Mouse (Mus musculus) C2C12 (cell line): ENCODE measurements around the gene Ank2. TPM values are rescaled to one million over a fixed set of nuclear protein-coding genes. Genes with fewer than 3 reads are reported as not detected.

Experiments used
- H3K27me3 ChIP-seq: one replicate; pipeline ENCODE4 v1.6.1; 2011; ENCODE audit not compliant: control insufficient read depth, insufficient read depth, insufficient read length
- H3K36me3 ChIP-seq: one replicate; pipeline ENCODE4 v1.6.1; 2011; ENCODE audit not compliant: control insufficient read depth, insufficient read depth
- H3K4me3 ChIP-seq: one replicate; pipeline ENCODE4 v1.5.1; 2011; ENCODE audit warnings: mild to moderate bottlenecking, control low read depth; ENCODE audit not compliant: poor library complexity, insufficient read depth, severe bottlenecking
- H3K79me2 ChIP-seq: one replicate; pipeline ENCODE4 v1.6.1; 2011; ENCODE audit not compliant: control insufficient read depth, insufficient read depth
- H3K79me3 ChIP-seq: one replicate; pipeline ENCODE4 v1.6.1; 2011; ENCODE audit warnings: low read depth, control low read depth
- H3ac ChIP-seq: one replicate; pipeline ENCODE3; 2011; ENCODE audit warnings: low read depth; ENCODE audit not compliant: control insufficient read depth, insufficient read length
- CEBPB ChIP-seq: IDR thresholded peaks from one replicate; pipeline ENCODE4 v1.6.1; 2011; ENCODE audit warnings: low read depth, mild to moderate bottlenecking, control low read depth, moderate library complexity
- CTCF ChIP-seq: IDR thresholded peaks from one replicate; pipeline ENCODE4 v1.5.1; 2011; ENCODE audit not compliant: control insufficient read depth, insufficient read depth, insufficient read length
- FOSL1 ChIP-seq: IDR thresholded peaks from one replicate; pipeline ENCODE4 v1.8.0; 2011; ENCODE audit warnings: mild to moderate bottlenecking, low read length; ENCODE audit not compliant: poor library complexity, insufficient read depth, severe bottlenecking
- MAX ChIP-seq: IDR thresholded peaks from one replicate; pipeline ENCODE4 v1.6.1; 2011; ENCODE audit warnings: mild to moderate bottlenecking, control low read depth
- MYOD1 ChIP-seq: IDR thresholded peaks from one replicate; pipeline ENCODE4 v1.6.1; 2011; ENCODE audit warnings: low read depth; ENCODE audit not compliant: control insufficient read depth, insufficient read length
- MYOG ChIP-seq: IDR thresholded peaks from one replicate; pipeline ENCODE4 v1.6.1; 2011; ENCODE audit not compliant: control insufficient read depth, insufficient read length; ENCODE audit errors: extremely low read depth
- USF1 ChIP-seq: IDR thresholded peaks from one replicate; pipeline ENCODE4 v1.6.1; 2011; ENCODE audit warnings: low read depth, mild to moderate bottlenecking, control low read depth, moderate library complexity
- polyA plus RNA-seq: library from polyadenylated mRNA; unstranded; fragments of >200 nt; fragmentation: generic; extraction: Trizol; gene quantifications from one replicate; pipeline ENCODE4 v1.2.1, GENCODE M21; 2012; ENCODE audit warnings: missing spikeins

Ank2 gene
- polyA plus RNA-seq, 1 experiment, result 3.5 TPM

- Histone ChIP-seq H3K79me2 (no peaks in the 10 kb centered on the region), H3ac (no peak overlapping the region), H3K4me3 (no peak overlapping the region), H3K79me3 (no peaks in the 10 kb centered on the region), H3K36me3 (no peaks in the 10 kb centered on the region), H3K27me3 (no peaks in the 10 kb centered on the region)
- TF ChIP-seq CEBPB, result no peak
- no peak for TF ChIP-seq MYOG
- TF ChIP-seq CTCF, result no peak
- no peak for TF ChIP-seq USF1
- no peak for TF ChIP-seq MYOD1
- no peak for TF ChIP-seq MAX
- no peak for TF ChIP-seq FOSL1
Observed at GRCm38 (mm10) chr3:127170246-127170645, 328.9 kb downstream of the Ank2 start.

- Histone ChIP-seq H3K4me3 (no peak overlapping the region), H3ac (no peak overlapping the region), H3K79me2 (no peaks in the 10 kb centered on the region), H3K27me3 (no peaks in the 10 kb centered on the region), H3K79me3 (no peaks in the 10 kb centered on the region), H3K36me3 (no peaks in the 10 kb centered on the region)
- TF ChIP-seq MAX, result no peak
- no peak for TF ChIP-seq MYOD1
- no peak for TF ChIP-seq MYOG
- TF ChIP-seq USF1, result no peak
- TF ChIP-seq FOSL1, result no peak
- TF ChIP-seq CEBPB, result no peak
- TF ChIP-seq CTCF, result no peak
Observed at GRCm38 (mm10) chr3:127169114-127169513, 330.0 kb downstream of the Ank2 start.

GRCm38 (mm10) chr3:127163749-127164148 lies 335.4 kb downstream of the Ank2 start:
- Histone ChIP-seq H3K27me3 (no peaks in the 10 kb centered on the region), H3K4me3 (no peak overlapping the region), H3K36me3 (no peaks in the 10 kb centered on the region), H3ac (no peak overlapping the region), H3K79me2 (no peaks in the 10 kb centered on the region), H3K79me3 (no peaks in the 10 kb centered on the region)
- TF ChIP-seq MYOG, result no peak
- TF ChIP-seq MAX, result no peak
- no peak for TF ChIP-seq CTCF
- TF ChIP-seq USF1, result no peak
- no peak for TF ChIP-seq FOSL1
- TF ChIP-seq MYOD1, result no peak
- no peak for TF ChIP-seq CEBPB

GRCm38 (mm10) chr3:127161998-127162712 lies 337.0 kb downstream of the Ank2 start:
- Histone ChIP-seq H3K4me3 (peak overlapping the region; percentile 18), H3K27me3 (no peaks in the 10 kb centered on the region), H3ac (peak overlapping the region; percentile 61), H3K79me3 (no peaks in the 10 kb centered on the region), H3K36me3 (no peaks in the 10 kb centered on the region), H3K79me2 (no peaks in the 10 kb centered on the region)
- TF ChIP-seq CTCF (no peak), CEBPB (no peak), FOSL1 (no peak), USF1 (peak; percentile 70), MYOD1 (no peak), MAX (no peak), MYOG (no peak)

GRCm38 (mm10) chr3:127161085-127161837 lies 337.9 kb downstream of the Ank2 start:
- TF ChIP-seq MYOG (no peak), MAX (no peak), CTCF (no peak), USF1 (no peak), FOSL1 (no peak), CEBPB (no peak), MYOD1 (no peak)
- Histone ChIP-seq H3K36me3 (no peaks in the 10 kb centered on the region), H3K79me3 (no peaks in the 10 kb centered on the region), H3K27me3 (no peaks in the 10 kb centered on the region), H3K79me2 (no peaks in the 10 kb centered on the region), H3K4me3 (peak overlapping the region; percentile 18), H3ac (no peak overlapping the region)
